Mouse (Mus musculus): ENCODE data around the gene Trim7.
"Not testable (repeated sequence)": the region's sequence is repeated elsewhere in the genome, so short reads cannot be mapped to it uniquely, and the experiment has no call there.

The Trim7 gene

DNA sequence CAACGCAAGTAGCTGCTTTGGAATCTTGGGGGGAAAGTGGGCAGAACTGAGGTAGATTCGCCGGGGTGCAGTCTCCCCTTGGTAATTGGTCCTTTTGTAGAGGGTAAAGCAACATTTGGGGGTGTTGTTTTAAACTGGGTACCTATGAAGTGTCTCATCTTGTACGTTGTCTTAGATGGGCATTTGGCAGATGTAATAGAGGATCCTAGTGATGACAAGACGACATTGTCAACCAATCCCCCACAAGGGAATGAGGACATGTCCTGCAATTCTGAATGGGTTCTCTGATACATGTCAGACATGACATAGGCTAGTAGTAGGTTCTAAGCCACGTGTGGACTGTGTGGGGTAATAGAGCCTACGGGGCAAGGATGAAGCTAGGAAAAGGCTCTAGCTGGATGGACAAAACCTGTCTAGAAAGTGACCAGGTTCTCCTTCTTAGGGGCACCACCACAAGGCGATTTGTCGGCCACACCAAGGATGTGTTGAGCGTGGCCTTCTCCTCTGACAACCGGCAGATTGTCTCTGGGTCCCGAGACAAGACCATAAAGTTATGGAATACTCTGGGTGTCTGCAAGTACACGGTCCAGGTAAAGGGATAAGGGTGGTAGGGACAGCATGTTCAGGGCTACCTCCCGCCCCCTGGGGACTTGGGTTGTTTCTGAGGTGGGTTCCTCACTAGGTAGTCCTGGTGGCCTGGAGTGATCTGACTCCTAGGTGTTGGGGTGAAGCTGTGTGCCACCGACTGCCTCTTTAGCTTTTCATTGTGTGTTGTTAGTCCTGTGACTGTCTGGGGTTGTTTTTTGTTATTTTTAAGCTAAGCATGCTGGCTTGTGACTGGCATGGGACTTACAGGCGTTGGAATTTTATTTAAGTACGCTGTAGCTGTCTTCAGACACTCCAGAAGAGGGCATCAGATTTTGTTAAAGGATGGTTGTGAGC, 23.8 kb upstream of the Trim7 start:
- no peak for DNase-seq (ENCODE audit: low read depth, low spot score)

DNA sequence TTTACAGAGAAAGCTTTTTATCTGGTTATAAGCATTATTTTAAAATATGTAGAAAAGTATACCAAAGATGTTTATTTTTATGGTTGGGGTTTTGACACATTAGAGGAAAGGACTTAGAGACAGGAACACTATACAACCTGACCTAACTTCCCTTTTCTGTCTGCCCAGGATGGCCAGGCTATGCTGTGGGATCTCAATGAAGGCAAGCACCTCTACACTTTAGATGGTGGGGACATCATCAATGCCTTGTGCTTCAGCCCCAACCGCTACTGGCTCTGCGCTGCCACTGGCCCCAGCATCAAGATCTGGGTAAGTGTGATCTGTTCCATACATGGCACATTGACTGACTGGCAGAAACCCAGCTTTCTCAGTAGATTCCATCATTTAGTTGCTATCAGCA, 22.0 kb upstream of the Trim7 start:
- DNase-seq (ENCODE audit: low read depth, low spot score) = no peak

DNA sequence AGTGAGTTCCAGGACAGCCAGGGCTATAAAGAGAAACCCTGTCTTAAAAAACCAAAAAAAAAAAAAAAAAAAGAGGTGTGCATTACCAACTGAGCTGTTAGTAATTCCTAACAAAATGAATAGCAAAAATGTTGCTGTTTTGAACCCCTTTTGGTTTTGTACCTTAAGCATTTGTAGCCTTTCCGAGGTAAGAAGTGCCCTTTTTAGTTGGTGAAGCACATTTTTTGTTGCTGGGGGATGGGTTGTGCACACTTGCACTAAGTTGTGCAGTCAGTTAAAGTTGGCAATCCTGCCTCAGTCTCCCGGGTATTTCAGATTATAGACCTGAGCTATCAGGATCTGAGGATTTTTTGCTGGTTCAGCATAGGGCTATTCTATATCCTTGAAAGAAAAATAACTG, 21.0 kb upstream of the Trim7 start:
- DNase-seq (ENCODE audit: low read depth, low spot score) = no peak

DNA sequence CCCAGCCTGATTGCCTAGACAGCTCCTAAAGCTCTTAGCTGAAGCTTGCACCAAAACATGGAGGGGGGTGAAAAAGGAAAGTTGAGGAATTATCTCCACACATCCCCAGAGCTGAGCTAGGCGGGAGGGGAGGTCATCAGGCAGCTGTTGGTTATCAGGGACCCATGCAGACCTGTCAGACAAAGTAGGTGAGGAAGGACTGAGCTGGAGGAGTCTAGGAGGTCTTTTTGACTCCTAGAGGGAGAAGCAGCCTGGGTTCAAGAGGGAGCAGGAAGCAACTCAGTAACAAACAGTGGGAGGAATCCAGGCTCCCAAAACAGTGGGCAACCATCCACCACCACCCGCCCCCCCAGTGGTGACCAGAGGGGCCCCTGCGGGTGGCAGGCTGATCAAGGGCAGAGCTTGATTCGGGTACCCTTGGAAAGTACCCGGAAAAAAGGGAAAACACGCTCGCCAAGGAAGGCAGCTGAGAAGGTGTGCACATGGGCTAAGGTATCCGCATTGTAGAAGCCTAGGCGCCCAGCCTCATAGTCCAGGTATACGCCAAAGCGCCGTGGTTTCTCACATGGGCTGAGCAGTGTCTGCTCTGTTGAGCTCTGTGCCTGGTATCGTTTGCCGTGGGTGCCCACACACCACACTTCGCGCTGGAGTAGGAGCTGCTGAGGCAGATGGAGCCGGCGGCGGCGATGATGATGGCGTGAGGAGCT, 18.9 kb upstream of the Trim7 start:
- peak; percentile 47 for DNase-seq (ENCODE audit: low read depth, low spot score)

DNA sequence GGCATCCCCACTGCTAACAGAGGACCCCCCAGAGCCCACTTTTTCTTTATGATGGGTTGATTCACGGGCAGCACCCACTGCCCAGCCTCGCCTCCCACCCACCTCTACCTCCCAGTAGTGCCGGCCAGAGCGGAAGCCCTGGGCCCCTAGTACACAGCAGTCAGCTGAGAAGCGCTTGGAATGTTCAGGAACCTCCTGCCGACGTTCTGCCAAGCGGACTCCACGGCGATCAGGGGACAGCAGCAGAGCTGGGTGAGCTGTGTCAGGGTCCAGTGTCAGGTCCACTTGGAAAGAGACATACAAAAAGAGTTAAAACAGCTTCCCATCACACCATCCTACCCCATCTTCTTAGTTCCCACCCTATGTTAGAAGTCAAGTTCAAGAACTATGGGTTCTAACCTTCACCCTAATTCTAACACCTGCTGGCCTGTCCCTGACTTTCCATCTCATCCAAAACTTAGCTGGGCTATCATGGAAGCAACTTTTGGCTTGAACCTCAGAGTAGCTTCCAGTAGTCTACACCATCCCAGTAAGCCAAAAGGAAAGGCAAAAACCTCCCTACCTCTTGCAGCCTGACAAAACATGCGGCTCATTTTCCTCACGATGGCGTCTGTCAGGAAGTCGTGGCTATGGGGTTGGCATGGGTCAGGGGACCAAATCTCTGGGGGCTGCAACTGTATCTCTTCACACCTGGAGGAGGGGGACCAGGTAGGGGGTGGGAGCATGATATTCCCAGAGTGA, 18.2 kb upstream of the Trim7 start:
- DNase-seq (ENCODE audit: low read depth, low spot score) = no peak

DNA sequence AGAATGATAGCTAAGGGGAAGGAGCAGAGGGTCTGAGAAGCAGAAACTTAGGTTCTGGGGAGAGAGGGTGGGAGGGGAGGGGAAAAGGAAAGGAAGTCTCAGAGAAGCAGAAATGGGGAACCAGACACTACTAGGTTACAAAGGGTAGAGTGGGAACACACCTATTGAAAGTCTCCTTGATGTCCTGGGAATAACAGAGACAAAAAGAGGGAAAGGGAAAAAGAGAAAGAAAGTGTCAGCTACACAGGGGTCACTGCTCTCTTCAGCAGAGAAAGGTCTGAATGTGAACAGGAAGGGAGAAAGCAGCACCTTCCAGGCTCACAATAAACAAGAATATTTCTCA, 17.7 kb upstream of the Trim7 start:
- DNase-seq (ENCODE audit: low read depth, low spot score) = no peak

DNA sequence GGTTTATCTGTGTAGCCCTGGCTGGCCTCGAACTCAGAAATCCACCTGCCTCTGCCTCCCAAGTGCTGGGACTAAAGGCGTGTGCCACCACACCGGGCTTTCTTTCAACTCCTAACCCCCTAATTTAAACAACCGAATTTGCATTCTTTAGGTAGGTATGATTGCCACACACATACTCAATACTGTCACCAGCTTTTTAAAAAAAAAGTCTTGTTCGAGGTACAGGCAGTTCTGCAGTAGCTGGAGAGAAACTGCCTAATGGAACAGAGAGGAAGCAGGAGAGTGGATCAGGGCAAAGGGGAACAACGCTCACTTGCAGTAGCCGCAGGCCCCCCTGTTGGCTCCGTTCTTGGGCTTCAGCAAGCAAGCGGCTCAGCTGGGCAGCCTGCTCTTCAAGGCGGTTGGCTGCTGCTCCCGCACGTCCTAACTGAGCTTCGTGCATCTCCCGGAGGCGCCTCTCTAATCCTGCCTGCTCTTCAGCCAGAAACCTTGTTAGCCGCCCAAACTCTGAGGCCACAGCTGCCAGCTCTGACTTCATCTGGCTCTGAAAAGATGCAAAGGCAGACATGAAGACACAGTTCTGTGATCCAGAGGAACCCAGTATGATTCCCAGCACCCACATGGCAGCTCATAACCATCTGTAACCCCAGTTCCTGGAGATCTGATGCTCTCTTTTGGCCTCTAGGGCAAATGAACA, 17.1 kb upstream of the Trim7 start:
- DNase-seq (ENCODE audit: low read depth, low spot score) = peak; percentile 36

DNA sequence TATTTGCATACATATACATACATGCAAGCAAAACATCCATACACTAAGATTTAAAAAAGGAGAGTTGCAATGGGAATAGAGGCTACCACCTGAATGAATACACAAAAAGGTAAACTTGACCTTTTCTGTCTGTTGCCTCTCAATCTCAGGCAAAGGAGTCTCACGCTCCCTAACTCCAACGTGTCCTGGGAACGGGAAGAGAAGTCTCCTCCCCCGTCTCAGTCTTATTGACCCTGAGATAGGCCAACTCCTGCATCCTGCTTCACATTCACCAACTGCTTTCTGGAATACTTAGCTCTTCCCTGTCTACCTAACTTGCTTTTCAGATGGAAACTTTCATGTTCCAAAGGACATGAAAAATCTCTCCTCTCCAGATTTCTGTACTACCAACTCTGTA, 16.5 kb upstream of the Trim7 start:
- DNase-seq (ENCODE audit: low read depth, low spot score) = no peak

DNA sequence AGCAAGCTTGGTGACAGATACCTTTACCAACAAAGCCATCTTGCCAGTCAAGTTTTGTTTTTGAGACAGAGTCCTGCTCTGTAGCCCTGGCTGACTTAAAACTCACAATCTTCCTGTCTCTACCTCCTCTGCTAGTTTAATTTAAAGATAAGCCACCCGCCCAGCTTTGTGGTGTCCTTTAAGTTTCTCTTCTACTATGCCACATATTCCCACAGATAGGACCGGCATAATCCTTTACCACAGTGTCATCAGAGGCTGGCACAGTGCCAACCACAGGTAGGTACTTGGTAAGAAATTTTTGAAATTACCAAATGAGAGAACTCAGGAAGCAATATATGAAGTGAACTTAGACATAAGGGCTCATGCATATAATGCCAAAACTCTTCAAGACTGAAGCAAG, 15.8 kb upstream of the Trim7 start:
- no peak for DNase-seq (ENCODE audit: low read depth, low spot score)

DNA sequence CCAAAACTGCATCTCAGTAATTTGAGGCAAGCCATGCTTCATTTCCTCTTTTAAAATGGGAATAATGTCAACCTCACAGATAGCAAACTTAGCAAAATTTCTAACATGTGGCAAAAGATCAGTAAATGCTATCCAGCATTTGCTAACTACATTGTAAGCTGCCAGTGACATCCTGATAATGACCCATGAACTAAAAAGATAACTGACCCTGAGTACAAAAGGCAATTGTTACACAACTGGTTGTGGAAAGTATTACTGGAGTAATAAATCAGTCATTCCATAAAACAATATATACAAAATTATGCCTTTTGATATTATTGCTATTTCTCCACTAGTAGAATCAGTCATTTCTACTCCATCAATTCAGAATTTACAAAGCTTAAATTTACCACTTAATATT, 12.2 kb upstream of the Trim7 start:
- DNase-seq (ENCODE audit: low read depth, low spot score) = no peak

DNA sequence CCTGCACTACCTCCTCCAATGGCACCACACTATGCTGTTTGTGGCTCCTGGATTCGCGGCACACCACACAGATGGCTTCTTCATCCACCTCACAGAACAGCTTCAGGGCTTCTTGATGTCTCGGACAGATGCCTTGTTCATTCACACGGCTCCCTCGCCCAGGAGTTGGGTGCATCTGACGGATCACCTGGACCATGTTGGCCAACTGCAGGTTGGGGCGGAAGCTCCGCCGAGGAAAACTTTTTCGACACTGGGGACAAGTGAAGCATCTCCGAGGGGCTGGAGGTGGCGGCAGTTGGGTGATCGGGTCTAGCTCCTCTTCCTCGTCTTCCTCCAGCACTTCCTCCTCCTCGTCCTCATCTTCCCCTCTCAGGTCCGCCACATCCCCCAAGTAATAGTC, 10.1 kb upstream of the Trim7 start:
- no peak for DNase-seq (ENCODE audit: low read depth, low spot score)

DNA sequence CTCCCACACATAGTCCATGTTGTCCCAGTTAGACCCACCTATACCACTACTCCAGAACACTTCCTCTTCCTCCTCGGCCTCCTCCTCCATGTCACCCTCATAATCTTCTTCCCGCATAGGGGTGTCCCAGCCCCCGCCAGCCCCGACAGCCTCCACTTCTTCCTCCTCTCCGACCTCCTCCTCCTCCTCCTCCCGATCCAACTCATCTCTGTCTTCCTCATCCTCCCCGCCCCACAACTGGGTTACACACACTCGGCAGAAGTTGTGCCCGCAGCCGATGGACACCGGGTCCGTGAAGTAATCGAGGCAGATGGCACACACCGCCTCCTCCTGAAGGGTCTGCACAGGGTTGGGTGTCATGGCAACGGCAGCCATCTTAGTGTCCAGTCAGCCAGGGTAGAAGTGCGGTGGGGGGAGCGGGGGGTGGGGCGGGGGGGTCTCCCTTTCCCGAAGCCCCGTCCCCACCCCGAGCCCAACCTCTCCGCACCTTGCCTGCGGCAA, 9.6 kb upstream of the Trim7 start:
- DNase-seq (ENCODE audit: low read depth, low spot score) = peak; percentile 40

DNA sequence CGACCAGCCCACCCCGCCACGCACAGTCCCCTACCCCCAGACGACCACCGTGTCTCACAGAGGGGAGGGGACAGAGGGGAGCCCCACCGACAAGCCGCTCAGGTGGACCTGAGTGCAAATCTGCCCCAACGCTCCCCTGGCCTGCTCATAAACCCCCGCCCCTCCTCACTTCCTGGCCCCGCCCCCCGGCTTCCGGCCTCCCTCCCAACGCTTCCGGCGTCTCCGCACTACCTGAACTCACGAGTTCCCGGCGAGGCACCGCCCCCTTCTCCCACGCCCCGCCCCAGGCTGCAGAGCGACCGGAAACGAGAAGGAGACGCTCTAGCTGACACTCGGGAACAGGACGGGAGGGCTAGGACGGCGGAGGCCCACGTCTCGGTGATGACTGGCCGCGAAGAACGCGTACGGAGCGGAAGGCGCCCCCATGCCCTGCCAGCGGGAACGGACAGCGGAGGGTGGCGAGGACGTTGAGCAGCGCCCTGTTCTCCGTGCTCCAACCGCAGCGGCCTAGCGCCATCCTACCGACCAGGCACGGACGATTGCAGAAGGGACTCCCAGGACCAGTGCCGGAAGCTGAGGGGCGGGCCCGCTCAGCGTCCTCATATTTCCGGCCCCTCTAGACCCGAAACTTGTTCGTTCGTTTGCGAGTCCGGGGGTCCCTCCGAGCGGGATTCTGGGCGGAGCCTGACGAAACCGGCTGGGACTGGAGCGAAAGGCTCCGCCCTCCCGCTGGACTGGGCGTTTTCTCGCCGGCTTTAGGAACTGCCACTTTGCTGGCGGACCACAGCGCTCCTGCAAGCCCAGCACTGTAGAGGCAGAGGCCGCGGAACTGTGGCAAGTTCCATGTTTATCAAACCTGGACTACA, 8.9 kb upstream of the Trim7 start, which contains the start of gene Trim41:
Trim41 (minus strand) TSS at position 554 of the 866 bp plus-strand sequence.
- DNase-seq (ENCODE audit: low read depth, low spot score) = peak; percentile 100

DNA sequence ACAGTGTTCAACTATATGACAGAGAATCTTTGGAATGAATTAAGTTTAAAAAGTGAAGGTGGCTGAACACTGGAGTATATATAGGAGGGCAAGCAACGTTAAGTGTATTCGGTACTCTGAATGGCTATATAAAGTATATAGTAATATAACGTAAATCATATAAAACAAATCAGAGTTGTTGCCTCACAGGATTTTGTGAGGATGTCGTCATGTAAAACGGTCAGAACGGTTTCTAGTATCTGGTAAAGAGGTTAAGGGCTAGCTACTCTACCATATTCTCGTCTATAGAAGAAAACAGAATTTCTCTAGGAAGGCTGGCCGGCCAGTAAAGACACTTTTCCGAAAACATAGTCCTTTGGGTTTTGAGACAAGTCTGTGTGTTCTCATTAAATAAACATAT, 8.1 kb upstream of the Trim7 start:
- no peak for DNase-seq (ENCODE audit: low read depth, low spot score)

DNA sequence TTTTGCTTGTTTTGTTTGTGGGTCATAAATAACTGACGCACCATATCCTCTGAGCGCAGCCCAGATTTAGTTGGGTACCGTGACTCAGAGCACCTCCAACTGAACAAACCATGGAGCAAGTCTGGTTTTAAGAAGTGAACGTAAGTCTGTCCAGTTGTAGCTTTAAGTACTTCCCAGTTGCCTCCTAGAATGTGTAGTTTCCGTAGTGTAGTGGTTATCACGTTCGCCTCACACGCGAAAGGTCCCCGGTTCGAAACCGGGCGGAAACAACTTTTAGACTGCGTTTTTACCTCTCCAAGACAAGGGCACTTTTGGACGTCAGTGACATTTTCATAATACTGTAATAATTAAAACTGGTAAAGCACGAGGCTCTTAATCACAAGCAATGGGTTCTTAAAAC, 7.6 kb upstream of the Trim7 start:
- DNase-seq (ENCODE audit: low read depth, low spot score) = peak; percentile 98

DNA sequence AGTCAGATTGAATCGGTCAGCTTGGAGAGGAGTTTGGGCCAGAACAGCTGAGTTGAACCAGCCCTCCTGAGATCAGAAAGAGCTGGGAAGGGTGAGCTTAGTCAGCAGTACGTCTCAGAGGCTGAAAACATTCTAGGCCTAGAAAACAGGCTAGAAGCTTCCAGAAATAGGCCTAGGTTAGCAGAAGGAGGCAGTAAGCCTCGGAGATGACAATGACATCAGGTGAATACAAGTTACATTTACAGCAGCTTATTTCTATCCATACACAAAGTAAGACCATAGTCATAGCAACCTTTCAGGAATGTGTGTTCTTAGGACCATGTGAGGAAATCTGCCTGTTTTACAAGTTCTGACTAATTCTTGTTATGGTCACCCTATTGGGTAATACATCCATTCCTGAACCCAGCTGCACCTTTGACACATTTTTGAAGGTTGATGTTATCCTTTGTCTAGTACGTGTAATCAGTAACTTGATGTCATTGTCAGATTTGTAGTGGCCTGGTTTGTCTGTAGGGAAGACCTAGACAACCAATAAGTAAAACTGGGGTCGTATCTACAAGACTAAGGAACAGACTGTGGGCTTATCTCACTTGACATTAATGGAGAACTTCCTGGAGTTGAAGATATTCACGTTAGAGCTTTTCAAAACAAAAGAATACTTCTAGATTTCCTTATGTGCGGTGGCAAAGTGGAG, 6.2 kb upstream of the Trim7 start:
- no peak for DNase-seq (ENCODE audit: low read depth, low spot score)

DNA sequence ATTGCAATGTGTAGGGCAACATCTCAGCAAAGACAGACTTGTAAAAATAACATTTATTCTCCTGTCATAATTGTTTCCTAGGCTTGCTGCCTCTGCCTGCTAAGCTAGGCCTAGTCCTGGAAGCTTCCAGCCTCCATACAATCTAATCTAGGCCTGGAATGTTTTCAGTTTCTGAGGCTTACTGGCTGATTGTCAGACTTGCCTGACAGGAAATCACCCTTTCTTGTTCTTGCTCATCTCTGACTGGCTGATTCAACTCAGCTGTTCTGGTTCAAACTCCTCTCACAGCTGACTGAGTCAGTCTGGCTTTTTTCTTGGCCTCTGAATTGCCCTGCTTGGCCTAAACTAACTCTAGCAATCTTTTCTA, 5.6 kb upstream of the Trim7 start:
- no peak for DNase-seq (ENCODE audit: low read depth, low spot score)

DNA sequence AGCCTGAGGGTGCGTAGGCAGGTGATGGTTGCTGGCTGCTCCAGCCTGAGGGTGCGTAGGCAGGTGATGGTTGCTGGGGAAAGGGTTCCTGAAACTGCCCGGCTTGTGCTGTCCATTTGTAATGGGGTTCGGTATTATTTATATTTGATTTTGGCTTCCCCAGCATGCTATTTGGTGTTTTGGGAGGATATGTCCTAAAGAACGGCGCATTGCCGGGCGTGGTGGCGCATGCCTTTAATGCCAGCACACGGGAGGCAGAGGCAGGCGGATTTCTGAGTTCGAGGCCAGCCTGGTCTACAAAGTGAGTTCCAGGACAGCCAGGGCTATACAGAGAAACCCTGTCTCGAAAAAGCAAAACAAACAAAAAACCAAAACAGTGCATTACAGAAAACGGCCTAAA, 4.6 kb upstream of the Trim7 start:
- DNase-seq (ENCODE audit: low read depth, low spot score) = not testable (repeated sequence)

DNA sequence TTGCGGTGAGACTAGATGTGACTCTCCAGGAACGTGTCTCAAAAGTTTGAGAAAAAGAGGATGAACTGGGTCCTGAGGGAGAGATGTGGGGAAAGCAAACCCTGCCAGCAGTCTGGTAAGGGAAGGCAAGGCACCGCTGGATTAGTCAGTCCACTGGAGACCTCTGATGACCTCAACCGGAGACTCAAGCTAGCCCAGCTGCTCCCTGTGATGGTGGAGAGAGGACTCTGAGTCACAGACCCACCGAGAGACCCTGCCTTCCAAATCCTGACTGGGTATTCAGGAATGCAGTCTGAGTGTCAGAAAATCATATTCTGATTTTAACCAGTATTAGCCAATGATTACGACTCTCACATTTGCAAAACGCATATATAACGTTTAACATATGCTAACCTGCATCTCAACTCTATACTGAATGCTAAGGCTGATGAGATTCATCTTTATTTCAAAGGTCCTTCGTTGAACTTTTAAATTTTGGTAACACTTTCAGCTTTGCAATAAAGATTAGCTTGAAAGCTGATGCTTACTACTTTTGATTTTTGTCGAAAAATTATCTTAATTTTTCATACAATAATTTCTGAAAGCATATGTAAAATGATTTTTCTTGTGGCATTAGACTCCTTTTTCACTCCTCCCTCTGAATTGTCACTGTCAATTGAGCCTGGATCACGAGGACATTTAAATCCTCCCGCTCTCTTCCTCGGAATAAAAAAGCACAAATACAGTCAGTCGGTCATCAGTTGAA, 3.0 kb upstream of the Trim7 start:
- no peak for DNase-seq (ENCODE audit: low read depth, low spot score)
